Mouse (Mus musculus) adipose tissue, adult 10 weeks (tissue): ENCODE data around the gene Sp110. TPM values are rescaled to one million over a fixed set of nuclear protein-coding genes. Genes with fewer than 3 reads are reported as not detected.

Experiments
- polyA plus RNA-seq: library from polyadenylated mRNA; stranded (reverse); fragments of 350-450 nt; fragmentation: Illumina TruSeq; extraction: RNeasy Lipid Tissue Mini Kit (QIAGEN cat#74804); gene quantifications from one replicate; pipeline ENCODE4 v1.2.3, GENCODE M21; 2014; ENCODE audit warnings: low read depth, low replicate concordance

The Sp110 gene
- polyA plus RNA-seq = 9.3 TPM

GRCm38 (mm10) chr1:85598271-85599012, at the start of gene Sp110:
Gene Sp110, minus strand, starts transcription at chr1:85598817.

GRCm38 (mm10) chr1:85600078-85600477, 1.5 kb upstream of the Sp110 start, which contains the start of gene Sp140:
Gene Sp140, plus strand, starts transcription at chr1:85600378.

GRCm38 (mm10) chr1:85575376-85575775, 23.2 kb downstream of the Sp110 start, which contains the start of gene G530012D18Rik:
Gene G530012D18Rik, plus strand, starts transcription at chr1:85575676.

Other genes starting within 250 kb of the Sp110 start
- gene G530012D18Rik, start 23.1 kb downstream of the Sp110 start, polyA plus RNA-seq = not detected
- gene Sp140, start 1.6 kb upstream of the Sp110 start, polyA plus RNA-seq = 9.5 TPM
- 32.3 TPM for gene Sp100, start 51.2 kb upstream of the Sp110 start, polyA plus RNA-seq
- 2.9 TPM for gene A630001G21Rik, start 179.8 kb upstream of the Sp110 start, polyA plus RNA-seq
- 77.5 TPM for gene Cab39, start 194.6 kb upstream of the Sp110 start, polyA plus RNA-seq